In the genomic region with DNA sequence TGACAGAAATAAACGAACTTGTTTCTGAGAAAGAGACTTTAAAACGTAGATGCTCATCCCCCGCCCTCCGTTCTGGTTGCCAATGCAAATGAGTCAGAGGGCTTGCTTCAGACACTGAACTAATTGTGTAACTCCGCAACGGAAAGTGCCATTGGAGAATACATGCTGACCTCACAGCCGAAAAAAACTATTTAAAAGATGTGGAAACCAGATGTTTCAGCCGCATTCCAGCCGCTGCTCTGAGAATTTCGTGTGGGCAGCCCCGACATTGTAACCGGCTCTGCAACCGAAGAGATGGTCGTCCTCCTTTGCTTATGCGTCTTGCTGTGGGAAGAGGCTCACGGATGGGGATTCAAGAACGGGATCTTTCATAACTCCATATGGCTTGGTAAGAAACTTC, we compare ENCODE assay signal across 8 mouse cellular contexts. TPM values are rescaled to one million over a fixed set of nuclear protein-coding genes. Genes with fewer than 3 reads are reported as not detected.
DNase-seq lines count a peak whose midpoint lies in the region; ATAC-seq and TF ChIP-seq lines count a peak whose summit lies in the region.

A gene (plus strand): TSS at position 128 of the 400 bp plus-strand sequence.

- H3K9me3 ChIP-seq in neural tube, embryonic 12.5 days, result no peaks in the 10 kb centered on the region

- no peaks in the 10 kb centered on the region for H3K79me3 ChIP-seq in C2C12 (ENCODE audit: low read depth)

- DNase-seq in cerebellum, adult 9-10 months, result peak; percentile 24
- DNase-seq in frontal cortex, postnatal 10 days (ENCODE audit: low spot score in 2 of 2), result peak; percentile 15 to 24
- DNase-seq in layer of hippocampus, adult 8-10 months (ENCODE audit: low spot score in 2 of 2), result peak; percentile 28 to 44
- peak; percentile 66 to 74 for DNase-seq in lung, adult 18-20 months
- peak; percentile 36 to 68 for DNase-seq in urinary bladder, postnatal 36 days (ENCODE audit: low spot score in 2 of 2)

- WGBS in neural tube, embryonic 12.5 days, result under 1% methylated on average over 17 of the region's 17 CpGs

- H3ac ChIP-seq in C2C12 (ENCODE audit: control insufficient read depth, insufficient read length, low read depth), result no peak within 1 kb of the TSS

- no peaks in the 10 kb centered on the region for H3K36me3 ChIP-seq in C2C12 (ENCODE audit: control insufficient read depth, insufficient read depth)
- H3K36me3 ChIP-seq in neural tube, embryonic 12.5 days, result no peaks in the 10 kb centered on the region

- peaks cover 16% of the 10 kb centered on the region for H3K27me3 ChIP-seq in C2C12 (ENCODE audit: control insufficient read depth, insufficient read depth, insufficient read length)
- H3K27me3 ChIP-seq in neural tube, embryonic 12.5 days (replicated peaks), result no peaks in the 10 kb centered on the region

- H3K4me3 ChIP-seq in C2C12 (ENCODE audit: insufficient read depth, poor library complexity, severe bottlenecking), result no peak within 1 kb of the TSS
- H3K4me3 ChIP-seq in neural tube, embryonic 12.5 days, result peak within 1 kb of the TSS; percentile 43

- no peak within 1 kb of the TSS for H3K27ac ChIP-seq in neural tube, embryonic 12.5 days

- H3K4me1 ChIP-seq in neural tube, embryonic 12.5 days, result peaks cover 8% of the 10 kb centered on the region

- peak; percentile 71 to 74; a peak in 3 of 4 replicates for ATAC-seq in hematopoietic stem cell, adult 5-6 weeks (replicated peaks in 1 of 2; ENCODE audit: insufficient read depth in 1 of 2, low FRiP score in 2 of 2, low TSS enrichment in 1 of 2, low read depth in 1 of 2, poor library complexity in 2 of 2, severe bottlenecking in 2 of 2)
- 0 out of 2 replicates have a peak, but pooled peaks have one; percentile 42 for ATAC-seq in neural tube, embryonic 12.5 days (ENCODE audit: low FRiP score, low read depth)

- H3K4me2 ChIP-seq in neural tube, embryonic 12.5 days (replicated peaks), result peak within 1 kb of the TSS; percentile 68

- H3K9ac ChIP-seq in neural tube, embryonic 12.5 days, result peak within 1 kb of the TSS; percentile 38; the same call in 1 of the 2 replicates

- no peaks in the 10 kb centered on the region for H3K79me2 ChIP-seq in C2C12 (ENCODE audit: control insufficient read depth, insufficient read depth)

- no peak for TF ChIP-seq CTCF in C2C12 (IDR thresholded peaks at IDR 0.05; ENCODE audit: control insufficient read depth, insufficient read depth, insufficient read length)

TF ChIP-seq in C2C12, 6 proteins besides CTCF, POLR2A, EP300 and RAD21:
- peak; percentile 97 for TF ChIP-seq CEBPB (IDR thresholded peaks at IDR 0.05; ENCODE audit: low read depth)
- TF ChIP-seq FOSL1 (IDR thresholded peaks at IDR 0.05; ENCODE audit: insufficient read depth, low read length, poor library complexity, severe bottlenecking), result no peak

RNA-seq across cellular contexts. Expression of the gene that starts here (rescaled TPM):
- 0.04 TPM for polyA plus RNA-seq in C2C12 (2012; fragmentation: generic; extraction: Trizol)
- total RNA-seq in hematopoietic stem cell, adult 5-6 weeks (2017), result 1.2 TPM in 1 of 2 replicates, not detected in the other
- 10 to 100 TPM in 2 of 4 experiments, 1 to 10 TPM in 2; 9.5 to 13.3 (median 10.1) TPM for total RNA-seq in layer of hippocampus, adult 8-10 months (2022)
- polyA plus RNA-seq in neural tube, embryonic 12.5 days (2016; fragmentation: Nextera tagmentation; extraction: Ambion mirVana), result 18.1 and 18.2 TPM in 2 replicates

Comparison
In these comparisons a context has a peak if more than half of its experiments do, and no peak if none do; other contexts are left out.
1. RNA of the gene that starts here (polyA plus RNA-seq): 18.1 to 18.2 TPM in neural tube, embryonic 12.5 days; 0.04 TPM in C2C12 (single experiment); every median in the first group is over 10 times any median in the second.
2. DNase-seq: peak in every context shown above with its lines; median percentile 70 in lung, adult 18-20 months; 52 in urinary bladder, postnatal 36 days; 36 in layer of hippocampus, adult 8-10 months; 24 in cerebellum, adult 9-10 months; 20 in frontal cortex, postnatal 10 days.